Mouse (Mus musculus) neural tube, embryonic 13.5 days (tissue): ENCODE measurements at regions not wholly inside any gene's neighbourhood (a gene's known extent, or its start where the extent isn't known, plus 50 kb on each side); places are given as distances from the start of the nearest gene placed in this dataset.
A peak's percentile ranks its signal among the peaks of the same experiment; 100 is the strongest.
"Not testable (repeated sequence)": the region's sequence is repeated elsewhere in the genome, so short reads cannot be mapped to it uniquely, and the experiment has no call there.

ENCODE experiments used
- ATAC-seq: fragments of 200-750 bp; cut with Nextera tagmentation; 2 replicates; pipeline ENCODE4 v1.8.0; 2017; ENCODE audit warnings: low read depth, mild to moderate bottlenecking, moderate TSS enrichment, moderate library complexity
- H3K27ac ChIP-seq: fragments of 300-500 bp; sonication (generic); replicated peaks from 2 replicates; pipeline ENCODE4 v1.5.1; 2015; ENCODE audit warnings: moderate library complexity, mild to moderate bottlenecking, inconsistent platforms
- H3K27me3 ChIP-seq: fragments of 300-500 bp; sonication (generic); 2 replicates; pipeline ENCODE4 v1.6.1; 2015; ENCODE audit warnings: mild to moderate bottlenecking, inconsistent platforms
- H3K36me3 ChIP-seq: fragments of 300-500 bp; sonication (generic); 2 replicates; pipeline ENCODE4 v1.6.1; 2015; ENCODE audit warnings: mild to moderate bottlenecking, inconsistent platforms
- H3K4me1 ChIP-seq: fragments of 300-500 bp; sonication (generic); replicated peaks from 2 replicates; pipeline ENCODE4 v1.6.1; 2015; ENCODE audit warnings: inconsistent platforms
- H3K4me2 ChIP-seq: fragments of 300-500 bp; sonication (generic); 2 replicates; pipeline ENCODE4 v1.6.1; 2015; ENCODE audit warnings: inconsistent platforms, mild to moderate bottlenecking, moderate library complexity
- H3K4me3 ChIP-seq: fragments of 300-500 bp; sonication (generic); 2 replicates; pipeline ENCODE4 v1.5.1; 2015; ENCODE audit warnings: mild to moderate bottlenecking, inconsistent platforms
- H3K9ac ChIP-seq: fragments of 300-500 bp; sonication (generic); 2 replicates; pipeline ENCODE4 v1.6.1; 2015; ENCODE audit warnings: moderate library complexity, mild to moderate bottlenecking, inconsistent platforms
- H3K9me3 ChIP-seq: fragments of 300-500 bp; sonication (generic); 2 replicates; pipeline ENCODE4 v1.6.1; 2016; ENCODE audit warnings: inconsistent platforms
- WGBS: fragments of 180-500 bp; shearing (Covaris S2); methylation state at CpG from one replicate; pipeline ENCODE4 v1.1.7; 2015; 5-methylcytosine and 5-hydroxymethylcytosine counted together

- Histone ChIP-seq H3K27me3 (no peaks in the 10 kb centered on the region), H3K4me1 (peaks cover 4% of the 10 kb centered on the region), H3K9me3 (no peaks in the 10 kb centered on the region), H3K4me3 (no peak overlapping the region), H3K36me3 (no peaks in the 10 kb centered on the region), H3K9ac (no peak overlapping the region), H3K27ac (no peak overlapping the region), H3K4me2 (no peak overlapping the region)
- 59% methylated on average over 6 of the region's 6 CpGs for WGBS
- ATAC-seq = no peak
These were observed 57.9 kb downstream of the Llph start for GRCm38 (mm10) chr10:120284785-120285184.

GRCm38 (mm10) chr10:120291912-120292311, 65.0 kb downstream of the Llph start:
- WGBS = 94% methylated on average over 3 of the region's 3 CpGs
- H3K4me2 ChIP-seq = no peak overlapping the region
- H3K27me3 ChIP-seq = no peaks in the 10 kb centered on the region
- H3K4me1 ChIP-seq = peaks cover 5% of the 10 kb centered on the region
- no peak overlapping the region for H3K9ac ChIP-seq
- H3K4me3 ChIP-seq = no peak overlapping the region
- no peak for ATAC-seq
- H3K36me3 ChIP-seq = no peaks in the 10 kb centered on the region
- H3K9me3 ChIP-seq = no peaks in the 10 kb centered on the region
- no peak overlapping the region for H3K27ac ChIP-seq

- WGBS = 95% methylated on average over 13 of the region's 13 CpGs
- not testable (repeated sequence) for H3K27ac ChIP-seq, H3K4me3 ChIP-seq, H3K4me2 ChIP-seq, H3K36me3 ChIP-seq, H3K9me3 ChIP-seq, ATAC-seq, H3K27me3 ChIP-seq, H3K9ac ChIP-seq
- peaks cover 11% of the 10 kb centered on the region for H3K4me1 ChIP-seq
These were observed 66.5 kb downstream of the Llph start for GRCm38 (mm10) chr10:120293381-120293780.

GRCm38 (mm10) chr10:120294487-120294886, 67.6 kb downstream of the Llph start:
- H3K9me3 ChIP-seq = no peaks in the 10 kb centered on the region
- H3K9ac ChIP-seq = no peak overlapping the region
- H3K4me2 ChIP-seq = peak overlapping the region; percentile 30
- H3K36me3 ChIP-seq = no peaks in the 10 kb centered on the region
- H3K27me3 ChIP-seq = no peaks in the 10 kb centered on the region
- 48% methylated on average over 9 of the region's 9 CpGs for WGBS
- H3K4me3 ChIP-seq = no peak overlapping the region
- peaks cover 11% of the 10 kb centered on the region for H3K4me1 ChIP-seq
- H3K27ac ChIP-seq = no peak overlapping the region
- ATAC-seq = peak; percentile 27; the same call in 1 of the 2 replicates

- ATAC-seq = no peak
- Histone ChIP-seq H3K4me2 (no peak overlapping the region), H3K9ac (no peak overlapping the region), H3K4me3 (no peak overlapping the region), H3K4me1 (peaks cover 11% of the 10 kb centered on the region), H3K36me3 (no peaks in the 10 kb centered on the region), H3K27ac (no peak overlapping the region), H3K27me3 (no peaks in the 10 kb centered on the region), H3K9me3 (no peaks in the 10 kb centered on the region)
These were observed 70.4 kb downstream of the Llph start for GRCm38 (mm10) chr10:120297311-120297710.

GRCm38 (mm10) chr10:120298293-120298927, 71.5 kb downstream of the Llph start:
- 83% methylated on average over 14 of the region's 14 CpGs for WGBS
- Histone ChIP-seq H3K9me3 (no peaks in the 10 kb centered on the region), H3K4me2 (no peak overlapping the region), H3K4me3 (no peak overlapping the region), H3K36me3 (no peaks in the 10 kb centered on the region), H3K4me1 (peaks cover 11% of the 10 kb centered on the region), H3K27me3 (no peaks in the 10 kb centered on the region), H3K27ac (no peak overlapping the region), H3K9ac (no peak overlapping the region)
- no peak for ATAC-seq

- WGBS = 45% methylated on average over 5 of the region's 5 CpGs
- Histone ChIP-seq H3K27ac (no peak overlapping the region), H3K9ac (no peak overlapping the region), H3K9me3 (no peaks in the 10 kb centered on the region), H3K4me3 (no peak overlapping the region), H3K4me2 (no peak overlapping the region), H3K27me3 (no peaks in the 10 kb centered on the region), H3K4me1 (no peaks in the 10 kb centered on the region), H3K36me3 (no peaks in the 10 kb centered on the region)
- no peak for ATAC-seq
These were observed 79.1 kb downstream of the Llph start for GRCm38 (mm10) chr10:120306010-120306409.

GRCm38 (mm10) chr10:120308681-120309080, 81.8 kb downstream of the Llph start:
- no peak overlapping the region for H3K9ac ChIP-seq
- no peaks in the 10 kb centered on the region for H3K4me1 ChIP-seq
- WGBS = 55% methylated on average over 5 of the region's 5 CpGs
- H3K4me2 ChIP-seq = no peak overlapping the region
- no peaks in the 10 kb centered on the region for H3K9me3 ChIP-seq
- H3K36me3 ChIP-seq = no peaks in the 10 kb centered on the region
- ATAC-seq = no peak
- H3K27me3 ChIP-seq = no peaks in the 10 kb centered on the region
- no peak overlapping the region for H3K4me3 ChIP-seq
- no peak overlapping the region for H3K27ac ChIP-seq
